Mouse (Mus musculus): ENCODE data around the gene Plekhd1. TPM values are rescaled to one million over a fixed set of nuclear protein-coding genes. Genes with fewer than 3 reads are reported as not detected.

Gene Plekhd1
- polyA plus RNA-seq, 1 experiment from 2014 or later = 0.32 TPM

DNA sequence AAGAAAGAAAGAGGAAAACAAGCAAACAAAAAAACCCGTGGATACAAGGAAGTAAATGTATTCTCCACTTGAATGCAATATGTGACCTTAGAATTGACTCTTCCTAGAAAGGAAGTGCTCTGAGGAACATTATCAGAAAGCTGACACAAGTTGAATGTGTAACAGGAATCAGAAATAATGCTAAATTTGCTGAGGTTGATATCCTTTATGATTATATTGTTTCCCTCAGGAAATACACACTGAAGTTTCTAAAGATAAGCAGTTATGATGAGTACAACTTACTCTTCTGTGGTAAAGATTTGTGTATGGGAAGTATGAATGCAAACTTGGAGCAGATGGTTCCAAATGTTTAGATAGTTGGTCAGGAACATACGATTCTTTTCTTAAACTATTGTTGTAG is 24.0 kb upstream of the Plekhd1 start:
- Histone ChIP-seq H3K36me3 (peaks cover 49% of the 10 kb centered on the region), H3K4me2 (replicated peaks) (no peak overlapping the region), H3K9ac (no peak overlapping the region), H3K27me3 (no peaks in the 10 kb centered on the region), H3K4me3 (replicated peaks) (no peak overlapping the region), H3K27ac (replicated peaks) (no peak overlapping the region), H3K9me3 (replicated peaks) (no peaks in the 10 kb centered on the region), H3K4me1 (no peaks in the 10 kb centered on the region)
- no peak for ATAC-seq (ENCODE audit: insufficient number of reproducible peaks, low FRiP score, low TSS enrichment, low read depth)
- 83% methylated on average over 2 of the region's 2 CpGs for WGBS

- Histone ChIP-seq H3K4me1 (no peaks in the 10 kb centered on the region), H3K27ac (replicated peaks) (no peak overlapping the region), H3K4me3 (replicated peaks) (no peak overlapping the region), H3K9me3 (replicated peaks) (no peaks in the 10 kb centered on the region), H3K36me3 (peaks cover 51% of the 10 kb centered on the region), H3K9ac (no peak overlapping the region), H3K27me3 (no peaks in the 10 kb centered on the region), H3K4me2 (replicated peaks) (no peak overlapping the region)
- WGBS = 18% methylated on average over 3 of the region's 3 CpGs
- ATAC-seq (ENCODE audit: insufficient number of reproducible peaks, low FRiP score, low TSS enrichment, low read depth) = peak; percentile 43; the same call in 1 of the 2 replicates
Measured at GRCm38 (mm10) chr12:80673170-80673569, 19.2 kb upstream of the Plekhd1 start.

- Histone ChIP-seq H3K36me3 (peaks cover 28% of the 10 kb centered on the region), H3K27me3 (no peaks in the 10 kb centered on the region), H3K4me3 (replicated peaks) (no peak overlapping the region), H3K4me2 (replicated peaks) (no peak overlapping the region), H3K27ac (replicated peaks) (no peak overlapping the region), H3K9me3 (replicated peaks) (no peaks in the 10 kb centered on the region), H3K9ac (no peak overlapping the region), H3K4me1 (no peaks in the 10 kb centered on the region)
- 74% methylated on average over 1 of the region's 1 CpGs for WGBS
- no peak for ATAC-seq (ENCODE audit: insufficient number of reproducible peaks, low FRiP score, low TSS enrichment, low read depth)
Measured at GRCm38 (mm10) chr12:80681340-80681739, 11.1 kb upstream of the Plekhd1 start.

- Histone ChIP-seq H3K4me3 (replicated peaks) (no peak overlapping the region), H3K4me2 (replicated peaks) (no peak overlapping the region), H3K27ac (replicated peaks) (no peak overlapping the region), H3K9me3 (replicated peaks) (no peaks in the 10 kb centered on the region), H3K36me3 (peaks cover 14% of the 10 kb centered on the region), H3K27me3 (no peaks in the 10 kb centered on the region), H3K4me1 (peaks cover 7% of the 10 kb centered on the region; the same call in 1 of the 2 replicates), H3K9ac (no peak overlapping the region)
- no peak for ATAC-seq (ENCODE audit: insufficient number of reproducible peaks, low FRiP score, low TSS enrichment, low read depth)
- 92% methylated on average over 3 of the region's 3 CpGs for WGBS
Measured at GRCm38 (mm10) chr12:80683554-80683953, 8.8 kb upstream of the Plekhd1 start.

DNA sequence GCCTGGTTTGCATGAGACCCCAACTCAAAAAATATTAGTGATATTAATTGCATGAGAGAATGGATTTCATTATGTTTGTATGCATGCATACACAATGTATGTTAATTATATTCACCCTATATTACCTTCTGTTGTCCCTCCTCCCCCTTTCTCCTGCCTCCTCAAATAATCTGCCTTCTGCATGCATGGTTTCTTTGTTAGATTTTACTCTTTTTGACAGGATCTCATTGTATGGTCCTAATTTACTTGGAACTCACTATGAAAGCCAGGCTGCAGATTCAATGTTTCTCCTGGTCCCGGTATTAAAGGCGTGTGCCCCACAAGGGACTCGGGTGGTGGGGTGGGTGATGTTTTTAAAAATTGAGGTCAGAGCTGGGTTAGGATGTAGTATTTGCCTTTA is 8.1 kb upstream of the Plekhd1 start:
- no peak overlapping the region for H3K4me3 ChIP-seq (replicated peaks)
- H3K9me3 ChIP-seq (replicated peaks) = no peaks in the 10 kb centered on the region
- H3K9ac ChIP-seq = no peak overlapping the region
- 72% methylated on average over 3 of the region's 3 CpGs for WGBS
- no peak for ATAC-seq (ENCODE audit: insufficient number of reproducible peaks, low FRiP score, low TSS enrichment, low read depth)
- no peaks in the 10 kb centered on the region for H3K27me3 ChIP-seq
- peaks cover 7% of the 10 kb centered on the region; the same call in 1 of the 2 replicates for H3K4me1 ChIP-seq
- peaks cover 13% of the 10 kb centered on the region for H3K36me3 ChIP-seq
- no peak overlapping the region for H3K4me2 ChIP-seq (replicated peaks)
- no peak overlapping the region for H3K27ac ChIP-seq (replicated peaks)

GRCm38 (mm10) chr12:80687788-80688211 is 4.6 kb upstream of the Plekhd1 start:
- no peaks in the 10 kb centered on the region for H3K36me3 ChIP-seq
- H3K9me3 ChIP-seq (replicated peaks) = no peaks in the 10 kb centered on the region
- no peak overlapping the region; the same call in 1 of the 2 replicates for H3K4me2 ChIP-seq (replicated peaks)
- peaks cover 26% of the 10 kb centered on the region for H3K27me3 ChIP-seq
- WGBS = 53% methylated on average over 10 of the region's 10 CpGs
- peaks cover 19% of the 10 kb centered on the region for H3K4me1 ChIP-seq
- H3K4me3 ChIP-seq (replicated peaks) = no peak overlapping the region
- ATAC-seq (ENCODE audit: insufficient number of reproducible peaks, low FRiP score, low TSS enrichment, low read depth) = no peak
- H3K9ac ChIP-seq = no peak overlapping the region
- 0 out of 2 replicates have a peak overlapping the region, but pooled peaks have one; percentile 11 for H3K27ac ChIP-seq (replicated peaks)

DNA sequence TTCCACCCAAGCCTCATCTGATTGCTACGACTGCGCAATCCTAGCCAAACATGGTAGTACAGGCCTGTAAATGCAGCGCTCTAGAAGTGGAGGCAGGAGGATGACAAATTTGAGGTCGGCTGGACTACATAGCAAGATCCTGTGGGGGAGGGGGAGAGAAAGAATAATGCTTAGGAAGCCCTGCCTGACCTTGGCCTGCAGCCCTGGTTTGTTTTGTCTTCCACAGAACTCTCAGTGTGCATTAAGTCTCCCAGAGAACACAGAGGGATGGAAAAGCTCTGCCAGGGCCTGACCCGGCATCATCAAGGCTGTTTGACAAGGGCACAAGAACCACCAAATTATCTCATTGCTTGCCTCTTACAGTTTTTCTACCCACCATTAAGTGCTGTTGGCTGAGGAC is 2.7 kb upstream of the Plekhd1 start:
- H3K27me3 ChIP-seq = peaks cover 45% of the 10 kb centered on the region
- no peak overlapping the region for H3K27ac ChIP-seq (replicated peaks)
- peaks cover 27% of the 10 kb centered on the region for H3K4me1 ChIP-seq
- no peaks in the 10 kb centered on the region for H3K36me3 ChIP-seq
- H3K9ac ChIP-seq = no peak overlapping the region
- H3K4me3 ChIP-seq (replicated peaks) = no peak overlapping the region
- ATAC-seq (ENCODE audit: insufficient number of reproducible peaks, low FRiP score, low TSS enrichment, low read depth) = no peak
- H3K9me3 ChIP-seq (replicated peaks) = no peaks in the 10 kb centered on the region
- WGBS = 60% methylated on average over 5 of the region's 5 CpGs
- H3K4me2 ChIP-seq (replicated peaks) = no peak overlapping the region

- H3K4me3 ChIP-seq (replicated peaks) = peak overlapping the region; percentile 42
- ATAC-seq (ENCODE audit: insufficient number of reproducible peaks, low FRiP score, low TSS enrichment, low read depth) = no peak
Measured at GRCm38 (mm10) chr12:80691671-80692091, 710 bp upstream of the Plekhd1 start.

GRCm38 (mm10) chr12:80693700-80694099 is 1.3 kb downstream of the Plekhd1 start:
- Histone ChIP-seq H3K4me3 (replicated peaks) (no peak overlapping the region), H3K4me1 (peaks cover 20% of the 10 kb centered on the region), H3K4me2 (replicated peaks) (no peak overlapping the region), H3K27ac (replicated peaks) (no peak overlapping the region), H3K9me3 (replicated peaks) (no peaks in the 10 kb centered on the region), H3K27me3 (peaks cover 47% of the 10 kb centered on the region), H3K9ac (no peak overlapping the region), H3K36me3 (no peaks in the 10 kb centered on the region)
- WGBS = 18% methylated on average over 2 of the region's 2 CpGs
- no peak for ATAC-seq (ENCODE audit: insufficient number of reproducible peaks, low FRiP score, low TSS enrichment, low read depth)

More at GRCm38 (mm10) chr12:80691671-80692091, 710 bp upstream of the Plekhd1 start:
- 5% methylated on average over 12 of the region's 12 CpGs for WGBS
- peaks cover 27% of the 10 kb centered on the region for H3K4me1 ChIP-seq
- H3K4me2 ChIP-seq (replicated peaks) = peak overlapping the region; percentile 64
- no peaks in the 10 kb centered on the region for H3K36me3 ChIP-seq
- H3K27me3 ChIP-seq = peaks cover 47% of the 10 kb centered on the region
- no peaks in the 10 kb centered on the region for H3K9me3 ChIP-seq (replicated peaks)
- no peak overlapping the region for H3K27ac ChIP-seq (replicated peaks)
- no peak overlapping the region for H3K9ac ChIP-seq

GRCm38 (mm10) chr12:80695004-80695403 is 2.6 kb downstream of the Plekhd1 start:
- H3K27ac ChIP-seq (replicated peaks) = no peak overlapping the region
- peaks cover 20% of the 10 kb centered on the region for H3K4me1 ChIP-seq
- H3K36me3 ChIP-seq = no peaks in the 10 kb centered on the region
- H3K4me2 ChIP-seq (replicated peaks) = no peak overlapping the region
- H3K27me3 ChIP-seq = peaks cover 47% of the 10 kb centered on the region
- 80% methylated on average over 3 of the region's 3 CpGs for WGBS
- ATAC-seq (ENCODE audit: insufficient number of reproducible peaks, low FRiP score, low TSS enrichment, low read depth) = no peak
- H3K9me3 ChIP-seq (replicated peaks) = no peaks in the 10 kb centered on the region
- no peak overlapping the region for H3K9ac ChIP-seq
- no peak overlapping the region for H3K4me3 ChIP-seq (replicated peaks)

- Histone ChIP-seq H3K9ac (no peak overlapping the region), H3K36me3 (no peaks in the 10 kb centered on the region), H3K27me3 (peaks cover 13% of the 10 kb centered on the region), H3K4me2 (replicated peaks) (no peak overlapping the region), H3K27ac (replicated peaks) (no peak overlapping the region), H3K4me3 (replicated peaks) (no peak overlapping the region), H3K4me1 (0 out of 2 replicates have a peak, but pooled peaks cover 2% of the 10 kb centered on the region), H3K9me3 (replicated peaks) (no peaks in the 10 kb centered on the region)
- 92% methylated on average over 5 of the region's 5 CpGs for WGBS
- ATAC-seq (ENCODE audit: insufficient number of reproducible peaks, low FRiP score, low TSS enrichment, low read depth) = no peak
Measured at GRCm38 (mm10) chr12:80698526-80699143, 6.2 kb downstream of the Plekhd1 start.

DNA sequence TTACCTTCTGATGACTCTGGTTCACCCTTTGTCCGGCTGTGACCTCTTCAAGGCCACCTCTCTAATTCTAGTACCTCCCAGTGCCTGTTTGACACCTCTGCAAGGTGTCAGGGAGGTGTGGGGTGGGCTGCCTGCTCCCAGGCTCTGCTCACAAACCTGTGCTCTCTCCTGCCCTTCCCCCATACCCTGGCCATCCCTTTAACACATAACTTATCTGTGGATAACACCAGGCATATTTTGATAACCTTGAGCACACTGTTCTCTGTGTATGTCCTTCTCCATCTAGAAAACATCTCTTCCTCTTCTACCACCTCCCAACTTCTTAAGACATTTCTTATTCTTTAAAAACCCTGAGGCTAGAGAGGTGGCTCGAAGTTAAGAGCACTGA is 6.7 kb downstream of the Plekhd1 start:
- no peak overlapping the region for H3K4me2 ChIP-seq (replicated peaks)
- 63% methylated on average over 2 of the region's 2 CpGs for WGBS
- no peak overlapping the region for H3K9ac ChIP-seq
- no peaks in the 10 kb centered on the region for H3K9me3 ChIP-seq (replicated peaks)
- H3K4me3 ChIP-seq (replicated peaks) = no peak overlapping the region
- no peaks in the 10 kb centered on the region for H3K36me3 ChIP-seq
- H3K27ac ChIP-seq (replicated peaks) = no peak overlapping the region
- peaks cover 8% of the 10 kb centered on the region; the same call in 1 of the 2 replicates for H3K27me3 ChIP-seq
- peak; percentile 34; the same call in 1 of the 2 replicates for ATAC-seq (ENCODE audit: insufficient number of reproducible peaks, low FRiP score, low TSS enrichment, low read depth)
- H3K4me1 ChIP-seq = 0 out of 2 replicates have a peak, but pooled peaks cover 2% of the 10 kb centered on the region
